Mouse (Mus musculus) midbrain, postnatal 0 days (tissue): ENCODE data around the gene Scap. TPM values are rescaled to one million over a fixed set of nuclear protein-coding genes. Genes with fewer than 3 reads are reported as not detected.

Experiments used
- ATAC-seq: fragments of 200-750 bp; cut with Nextera tagmentation; 2 replicates; pipeline ENCODE4 v1.8.0; 2017; ENCODE audit warnings: moderate number of reproducible peaks, mild to moderate bottlenecking, moderate TSS enrichment, moderate library complexity; ENCODE audit not compliant: low FRiP score
- DNase-seq: peaks from one replicate; pipeline ENCODE4 v3.0.0-alpha.2; 2015; ENCODE audit warnings: low spot score
- H3K27ac ChIP-seq: fragments of 300-500 bp; sonication (generic); 2 replicates; pipeline ENCODE4 v1.5.1; 2014; ENCODE audit warnings: low read depth, mild to moderate bottlenecking, low read length, mixed read lengths
- H3K27me3 ChIP-seq: fragments of 300-500 bp; sonication (generic); 2 replicates; pipeline ENCODE4 v1.6.1; 2014; ENCODE audit warnings: low read length, control low read depth, mixed read lengths; ENCODE audit not compliant: insufficient read depth
- H3K36me3 ChIP-seq: fragments of 300-500 bp; sonication (generic); 2 replicates; pipeline ENCODE4 v1.6.1; 2014; ENCODE audit warnings: low read length, control low read depth, mixed read lengths; ENCODE audit not compliant: insufficient read depth
- H3K4me1 ChIP-seq: fragments of 300-500 bp; sonication (generic); 2 replicates; pipeline ENCODE4 v1.6.1; 2014; ENCODE audit warnings: mild to moderate bottlenecking, control low read depth, antibody characterized with exemption, low read length, mixed read lengths; ENCODE audit not compliant: insufficient read depth
- H3K4me2 ChIP-seq: fragments of 300-500 bp; sonication (generic); 2 replicates; pipeline ENCODE4 v1.6.1; 2014; ENCODE audit warnings: low read depth, mild to moderate bottlenecking, low read length, mixed read lengths; ENCODE audit not compliant: poor library complexity, severe bottlenecking
- H3K4me3 ChIP-seq: fragments of 300-500 bp; sonication (generic); 2 replicates; pipeline ENCODE4 v1.5.1; 2014; ENCODE audit warnings: low read depth, mild to moderate bottlenecking, low read length, moderate library complexity
- H3K9ac ChIP-seq: fragments of 300-500 bp; sonication (generic); replicated peaks from 2 replicates; pipeline ENCODE4 v1.6.1; 2014; ENCODE audit warnings: mild to moderate bottlenecking, low read length, moderate library complexity, mixed read lengths; ENCODE audit not compliant: poor library complexity, severe bottlenecking
- H3K9me3 ChIP-seq: fragments of 300-500 bp; sonication (generic); 2 replicates; pipeline ENCODE4 v1.6.1; 2016; ENCODE audit warnings: low read length, control low read depth
- CTCF ChIP-seq: IDR thresholded peaks from 2 replicates; pipeline ENCODE4 v1.5.1; 2016; ENCODE audit warnings: antibody characterized with exemption, mild to moderate bottlenecking
- WGBS: fragments of 180-500 bp; shearing (Covaris S2); extraction: QIAGEN DNeasy Blood & Tissue Kit; methylation state at CpG from one replicate; pipeline ENCODE4 v1.1.7; 2014; 5-methylcytosine and 5-hydroxymethylcytosine counted together
- polyA plus RNA-seq: library from polyadenylated mRNA; unstranded; fragments of >200 nt; fragmentation: Nextera tagmentation; extraction: Ambion mirVana; gene quantifications from 2 replicates; pipeline ENCODE4 v1.2.1, GENCODE M21; 2015
- total RNA-seq: library from RNA; depleted of rRNA; stranded (reverse); fragments of >200 nt; gene quantifications from 2 replicates; pipeline ENCODE4 v1.2.3, GENCODE M21; 2014

The Scap gene
- total and polyA plus RNA-seq, 2 experiments from 2014 or later = 59.3 to 162 TPM

GRCm38 (mm10) chr9:110350612-110351011, 17.5 kb downstream of the Scap start:
- H3K27me3 ChIP-seq = no peaks in the 10 kb centered on the region
- no peak for TF ChIP-seq CTCF
- no peaks in the 10 kb centered on the region for H3K4me1 ChIP-seq
- no peak overlapping the region for H3K9ac ChIP-seq
- no peaks in the 10 kb centered on the region for H3K9me3 ChIP-seq
- no peak for ATAC-seq
- H3K36me3 ChIP-seq = peaks cover 10% of the 10 kb centered on the region
- no peak overlapping the region for H3K27ac ChIP-seq
- H3K4me3 ChIP-seq = no peak overlapping the region
- H3K4me2 ChIP-seq = no peak overlapping the region
- DNase-seq = no peak
- WGBS = 93% methylated on average over 5 of the region's 5 CpGs

- no peak overlapping the region for H3K4me3 ChIP-seq
- no peak for TF ChIP-seq CTCF
- peaks cover 17% of the 10 kb centered on the region for H3K36me3 ChIP-seq
- ATAC-seq (no peak), DNase-seq (no peak)
- H3K9ac ChIP-seq = no peak overlapping the region
- no peaks in the 10 kb centered on the region for H3K4me1 ChIP-seq
- no peak overlapping the region for H3K27ac ChIP-seq
- H3K9me3 ChIP-seq = no peaks in the 10 kb centered on the region
- H3K4me2 ChIP-seq = no peak overlapping the region
- no peaks in the 10 kb centered on the region for H3K27me3 ChIP-seq
- WGBS = 92% methylated on average over 2 of the region's 2 CpGs
These were observed 18.3 kb downstream of the Scap start for GRCm38 (mm10) chr9:110351350-110351749.

- TF ChIP-seq CTCF = no peak
- H3K27ac ChIP-seq = no peak overlapping the region
- H3K27me3 ChIP-seq = no peaks in the 10 kb centered on the region
- H3K9me3 ChIP-seq = no peaks in the 10 kb centered on the region
- H3K4me3 ChIP-seq = no peak overlapping the region
- WGBS = 91% methylated on average over 8 of the region's 8 CpGs
- DNase-seq (no peak), ATAC-seq (no peak)
- peaks cover 18% of the 10 kb centered on the region for H3K36me3 ChIP-seq
- no peak overlapping the region for H3K9ac ChIP-seq
- H3K4me1 ChIP-seq = no peaks in the 10 kb centered on the region
- no peak overlapping the region for H3K4me2 ChIP-seq
These were observed 19.0 kb downstream of the Scap start for GRCm38 (mm10) chr9:110351932-110352632.

GRCm38 (mm10) chr9:110358341-110358740, 25.3 kb downstream of the Scap start:
- 89% methylated on average over 2 of the region's 2 CpGs for WGBS
- no peak overlapping the region for H3K27ac ChIP-seq
- H3K9me3 ChIP-seq = no peaks in the 10 kb centered on the region
- ATAC-seq (no peak), DNase-seq (no peak)
- H3K9ac ChIP-seq = no peak overlapping the region
- H3K4me2 ChIP-seq = no peak overlapping the region
- peaks cover 24% of the 10 kb centered on the region for H3K36me3 ChIP-seq
- no peak overlapping the region for H3K4me3 ChIP-seq
- TF ChIP-seq CTCF = no peak
- no peaks in the 10 kb centered on the region for H3K27me3 ChIP-seq
- H3K4me1 ChIP-seq = no peaks in the 10 kb centered on the region

DNA sequence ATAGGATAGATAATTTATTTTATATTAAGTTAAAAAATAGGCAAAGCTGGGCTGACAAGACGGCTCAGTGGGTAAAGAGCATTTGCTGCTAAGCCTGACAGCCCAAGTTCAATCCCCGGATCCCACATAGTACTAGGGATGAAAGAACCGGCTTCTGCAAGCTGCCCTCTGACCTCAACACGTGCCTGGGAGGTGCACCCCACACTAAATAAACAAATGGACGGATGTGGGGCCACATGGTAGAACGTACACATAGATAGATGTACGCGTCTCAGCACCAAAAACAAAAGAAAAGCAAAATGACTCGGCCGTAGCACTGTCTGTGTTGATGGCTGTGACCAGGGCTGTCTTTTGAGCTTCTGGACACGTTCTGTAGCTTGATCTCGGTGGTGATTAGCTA, 28.2 kb downstream of the Scap start:
- no peaks in the 10 kb centered on the region for H3K9me3 ChIP-seq
- no peak overlapping the region for H3K4me3 ChIP-seq
- ATAC-seq (no peak), DNase-seq (no peak)
- no peak overlapping the region for H3K27ac ChIP-seq
- no peak overlapping the region for H3K9ac ChIP-seq
- H3K36me3 ChIP-seq = peaks cover 34% of the 10 kb centered on the region
- H3K4me1 ChIP-seq = no peaks in the 10 kb centered on the region
- TF ChIP-seq CTCF = no peak
- no peak overlapping the region for H3K4me2 ChIP-seq
- H3K27me3 ChIP-seq = no peaks in the 10 kb centered on the region
- 84% methylated on average over 12 of the region's 12 CpGs for WGBS

DNA sequence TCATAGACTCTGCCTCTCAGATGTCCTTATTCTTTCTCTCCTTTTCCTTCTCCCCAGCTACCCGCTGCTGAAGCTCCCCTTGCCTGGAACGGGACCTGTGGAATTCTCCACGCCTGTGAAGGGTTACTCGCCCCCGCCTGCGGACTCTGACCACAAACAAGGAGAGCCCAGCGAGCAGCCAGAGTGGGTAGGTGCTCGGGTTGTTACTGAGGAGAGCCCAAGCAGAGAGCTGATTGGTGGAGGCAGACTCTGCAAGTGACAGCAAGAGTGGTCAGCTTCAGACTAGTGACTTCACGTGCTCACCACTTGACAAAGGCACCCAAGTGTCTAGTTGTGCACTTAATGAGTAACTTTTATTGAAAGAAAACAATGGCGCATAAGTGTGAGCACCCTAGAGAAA, 29.2 kb downstream of the Scap start:
- Histone ChIP-seq H3K27ac (no peak overlapping the region), H3K9me3 (no peaks in the 10 kb centered on the region), H3K27me3 (no peaks in the 10 kb centered on the region), H3K36me3 (peaks cover 33% of the 10 kb centered on the region), H3K9ac (no peak overlapping the region), H3K4me1 (no peaks in the 10 kb centered on the region), H3K4me2 (no peak overlapping the region), H3K4me3 (no peak overlapping the region)
- WGBS = 86% methylated on average over 10 of the region's 10 CpGs
- TF ChIP-seq CTCF = no peak
- DNase-seq (no peak), ATAC-seq (no peak)
